Mouse (Mus musculus) lung, postnatal 25 days (tissue): ENCODE measurements at regions not wholly inside any gene's neighbourhood (a gene's known extent, or its start where the extent isn't known, plus 50 kb on each side); places are given as distances from the start of the nearest gene placed in this dataset.

Experiments
- DNase-seq: peaks from one replicate; pipeline ENCODE4 v3.0.0; 2022; ENCODE audit warnings: low spot score

GRCm38 (mm10) chr5:136619315-136620231 is 52.3 kb upstream of the Cux1 start:
- DNase-seq, result no peak

GRCm38 (mm10) chr5:136620234-136620633 is 52.9 kb upstream of the Cux1 start:
- DNase-seq, result peak; percentile 41

- no peak for DNase-seq
Observed at GRCm38 (mm10) chr5:136621336-136622125, 54.2 kb upstream of the Cux1 start.

DNA sequence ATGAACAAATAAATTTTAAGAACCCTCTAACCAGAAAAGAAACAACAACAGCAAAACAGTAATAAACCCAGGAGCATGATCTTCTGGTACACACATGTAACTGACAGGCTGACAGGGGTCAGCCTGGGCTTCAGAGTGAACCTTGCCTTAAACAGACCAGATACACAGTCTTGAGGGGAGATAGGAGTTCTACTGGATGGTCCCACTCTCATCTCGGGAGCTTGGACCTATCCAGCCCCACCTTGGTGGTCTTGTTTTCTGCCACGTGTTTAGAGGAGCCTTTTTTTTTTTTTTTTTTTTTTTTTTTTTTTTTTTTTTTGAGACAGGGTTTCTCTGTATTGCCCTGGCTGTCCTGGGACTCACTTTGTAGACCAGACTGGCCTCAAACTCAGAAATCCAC is 54.9 kb upstream of the Cux1 start:
- DNase-seq, result no peak

- DNase-seq, result peak; percentile 72
Observed at GRCm38 (mm10) chr5:136622721-136623542, 55.6 kb upstream of the Cux1 start.

- DNase-seq, result no peak
Observed at GRCm38 (mm10) chr5:136623791-136624190, 56.5 kb upstream of the Cux1 start.

GRCm38 (mm10) chr5:136625176-136625991 is 58.1 kb upstream of the Cux1 start:
- DNase-seq, result no peak

DNA sequence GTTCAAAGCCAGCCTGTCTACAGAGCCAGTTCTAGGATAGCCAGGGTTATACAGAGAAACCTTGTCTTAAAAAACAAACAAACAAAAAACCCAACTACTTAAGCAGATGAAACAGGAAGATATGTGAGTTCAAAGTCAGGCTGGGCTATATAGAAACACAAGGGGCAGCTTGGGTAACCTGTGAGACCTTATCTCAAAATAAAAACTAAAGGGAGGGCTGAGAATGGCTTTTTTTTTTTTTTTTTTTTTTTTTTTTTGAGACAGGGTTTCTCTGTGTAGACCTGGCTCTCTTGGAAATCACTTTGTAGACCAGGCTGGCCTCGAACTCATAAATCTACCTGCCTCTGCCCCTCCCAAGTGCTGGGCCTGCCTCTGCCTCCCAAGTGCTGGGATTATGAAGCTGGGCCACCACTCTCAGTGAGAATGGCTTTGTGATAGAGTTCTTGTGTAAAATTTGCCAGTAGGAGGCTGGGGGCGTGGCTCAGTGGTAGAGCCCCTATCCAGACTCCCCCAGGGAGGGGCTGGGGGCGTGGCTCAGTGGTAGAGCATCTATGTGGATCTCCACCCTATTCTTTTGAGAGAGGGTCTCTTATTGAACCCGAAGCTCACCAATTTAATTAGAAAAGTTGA is 59.0 kb upstream of the Cux1 start:
- DNase-seq, result no peak

DNA sequence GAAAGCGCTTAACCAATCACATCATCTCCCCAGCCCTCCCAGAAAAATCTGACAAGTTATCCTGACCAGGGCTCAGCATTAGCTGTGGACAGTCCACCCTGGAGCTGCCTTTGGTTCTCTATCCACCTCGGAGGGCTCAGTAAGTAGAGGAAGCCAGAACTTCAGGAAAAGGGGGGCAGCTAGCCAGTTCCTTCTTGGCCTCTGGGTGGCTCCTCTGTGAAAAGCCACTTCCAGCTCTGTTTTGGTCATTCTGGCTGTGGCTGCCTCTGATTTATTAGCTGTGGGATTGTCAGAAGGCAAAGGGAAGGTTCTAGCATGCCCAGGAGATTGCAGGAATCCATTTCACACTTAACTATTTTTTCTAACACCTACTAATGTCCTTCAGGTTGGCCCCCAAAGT is 59.6 kb upstream of the Cux1 start:
- no peak for DNase-seq

DNA sequence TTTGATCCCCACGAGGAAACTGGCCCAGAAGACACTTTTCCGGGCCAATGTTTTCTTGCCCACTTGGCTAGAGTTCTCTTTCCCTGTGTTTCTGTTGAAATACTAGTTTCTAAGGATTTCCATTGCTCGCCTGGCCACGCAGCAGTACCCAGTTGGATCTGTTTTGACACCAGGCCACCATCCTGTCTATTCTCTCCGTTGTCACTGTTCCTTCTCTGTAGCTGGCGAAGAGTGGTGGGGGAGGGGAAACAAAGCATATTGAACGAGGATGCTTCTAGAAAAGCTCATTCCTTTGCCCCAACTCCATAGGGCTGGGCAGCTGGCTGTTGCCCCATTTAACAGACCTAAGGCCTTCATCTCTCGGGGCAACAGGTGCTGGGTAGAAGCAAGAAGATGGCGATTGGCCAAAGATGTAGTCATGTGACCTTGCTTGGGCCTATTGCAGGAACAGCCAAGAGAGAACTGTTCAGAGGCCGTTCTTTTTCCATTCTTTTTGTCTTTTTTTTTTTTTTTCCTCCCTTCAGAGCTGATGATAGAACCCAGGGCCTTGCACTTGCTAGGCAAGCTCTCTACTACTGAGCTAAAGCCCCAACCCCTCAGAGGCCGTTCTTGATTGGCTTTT is 60.5 kb upstream of the Cux1 start:
- DNase-seq, result no peak

- no peak for DNase-seq
Observed at GRCm38 (mm10) chr5:136628502-136628901, 61.2 kb upstream of the Cux1 start.

DNA sequence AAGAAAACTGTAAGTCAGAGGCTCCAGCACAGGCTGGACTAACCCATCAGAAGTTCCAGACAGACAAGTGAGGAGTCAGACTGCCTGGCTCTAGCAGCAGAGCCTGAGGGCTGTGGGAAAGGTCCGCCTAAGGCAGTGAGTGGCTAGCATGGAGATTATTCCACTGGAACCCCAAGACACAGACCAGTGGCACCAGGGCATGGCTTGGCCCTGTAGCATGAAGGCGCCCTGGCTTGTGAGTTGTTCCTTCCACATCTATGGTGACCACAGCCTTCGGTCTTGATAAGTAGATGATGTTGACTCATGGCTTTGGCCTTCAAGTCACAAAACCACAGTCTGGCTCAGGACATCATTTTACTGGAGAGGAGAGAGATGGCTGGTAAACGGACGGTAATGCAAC is 60.7 kb upstream of the Myl10 start:
- no peak for DNase-seq

- no peak for DNase-seq
Observed at GRCm38 (mm10) chr5:136633901-136634300, 59.0 kb upstream of the Myl10 start.

DNA sequence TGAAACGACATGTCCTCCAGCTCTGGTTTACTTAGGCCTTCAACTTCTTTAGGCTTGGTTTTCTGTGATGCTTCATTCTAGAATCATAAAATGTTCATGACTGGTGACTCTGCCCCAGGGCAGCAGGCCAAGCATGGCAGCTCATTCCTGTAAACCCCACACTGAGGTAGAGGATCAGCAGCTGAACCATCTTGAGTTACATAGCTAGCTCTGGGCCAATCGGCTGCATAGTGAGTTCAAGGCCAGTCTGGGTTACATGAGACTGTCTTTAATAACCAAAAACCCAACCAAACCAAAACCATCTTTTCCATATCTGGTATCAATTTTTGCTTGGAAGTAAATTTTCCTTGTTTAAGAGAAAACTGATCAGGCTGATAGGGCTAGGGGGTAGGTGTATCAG is 57.8 kb upstream of the Myl10 start:
- no peak for DNase-seq

DNA sequence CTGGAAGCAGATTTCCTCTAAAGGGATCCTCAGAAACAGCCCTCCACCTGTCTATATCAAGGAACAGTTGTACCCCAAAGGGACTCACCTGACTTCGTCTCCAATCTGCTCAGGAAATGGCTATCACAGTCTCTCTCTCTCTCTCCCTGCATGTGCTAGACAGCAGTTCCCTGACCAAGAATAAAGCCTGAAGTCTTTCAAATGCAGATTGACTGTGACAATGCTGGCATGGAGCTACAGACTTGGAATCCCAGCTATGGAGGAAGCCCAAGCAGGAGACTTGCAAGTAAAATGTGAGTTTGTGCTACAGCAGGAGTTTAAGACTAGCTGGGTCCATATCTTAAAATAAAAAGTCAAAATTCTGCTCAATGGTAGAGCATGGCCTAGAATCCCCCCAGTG is 56.5 kb upstream of the Myl10 start:
- no peak for DNase-seq

DNA sequence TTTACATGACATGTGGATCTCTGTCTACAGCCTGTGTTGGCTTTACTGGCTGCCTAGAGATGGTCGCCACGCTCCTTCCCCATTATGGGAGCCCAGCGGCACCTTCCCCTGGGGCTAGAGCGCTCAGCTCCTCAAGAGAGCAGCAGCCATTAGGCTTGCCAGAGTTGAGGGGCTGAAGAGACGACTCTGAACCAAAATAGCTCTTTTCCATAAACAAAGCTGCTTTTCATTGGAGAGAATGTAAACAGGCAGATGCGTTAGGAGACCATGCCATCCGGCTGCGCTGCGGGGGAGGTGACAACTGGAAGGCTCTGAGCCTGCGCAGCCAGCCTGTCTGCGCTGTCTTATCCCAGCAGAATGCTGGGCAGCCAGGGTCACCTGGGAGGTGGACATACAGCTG is 55.1 kb upstream of the Myl10 start:
- DNase-seq, result no peak

GRCm38 (mm10) chr5:136640871-136641619 is 51.9 kb upstream of the Myl10 start:
- no peak for DNase-seq

GRCm38 (mm10) chr5:136642208-136642607 is 50.7 kb upstream of the Myl10 start:
- no peak for DNase-seq
